Mouse (Mus musculus): ENCODE measurements at regions not wholly inside any gene's neighbourhood (a gene's known extent, or its start where the extent isn't known, plus 50 kb on each side); places are given as distances from the start of the nearest gene placed in this dataset.
A peak's percentile ranks its signal among the peaks of the same experiment; 100 is the strongest.

- peak; percentile 7 to 72 for DNase-seq (ENCODE audit: low spot score in 2 of 2)
Measured at GRCm38 (mm10) chr3:20590143-20590542, 223.2 kb upstream of the Agtr1b start.

GRCm38 (mm10) chr3:20551563-20551962 lies 184.6 kb upstream of the Agtr1b start:
- peak in 1 of 2 experiments; percentile 27 for DNase-seq (ENCODE audit: low spot score in 2 of 2)

- DNase-seq (ENCODE audit: low spot score in 2 of 2): no peak
Measured at GRCm38 (mm10) chr3:20543991-20544390, 177.0 kb upstream of the Agtr1b start.

- DNase-seq (ENCODE audit: low spot score in 2 of 2): no peak
Measured at GRCm38 (mm10) chr3:20538492-20539004, 171.6 kb upstream of the Agtr1b start.

DNA sequence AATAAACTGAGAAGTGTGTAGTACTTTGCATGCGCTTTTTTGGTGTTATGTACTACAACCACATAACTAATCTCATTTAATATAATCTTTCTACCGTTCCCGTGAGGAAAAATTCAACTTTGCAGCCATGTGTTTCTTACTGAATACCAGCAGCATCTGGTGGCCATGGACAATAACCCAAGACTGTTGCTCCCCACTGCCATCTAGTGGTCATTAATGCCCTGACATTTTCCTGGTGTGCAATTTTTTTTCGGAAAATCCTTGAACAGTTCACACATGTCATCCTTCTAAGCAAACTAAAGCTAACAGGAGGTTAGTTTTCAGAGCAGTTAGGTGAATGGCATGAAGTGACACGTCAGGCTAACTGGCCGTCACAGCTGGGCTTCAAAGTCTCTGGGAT lies 153.8 kb upstream of the Agtr1b start:
- peak in 1 of 2 experiments; percentile 14 for DNase-seq (ENCODE audit: low spot score in 2 of 2)

GRCm38 (mm10) chr3:20509192-20509591 lies 142.2 kb upstream of the Agtr1b start:
- DNase-seq (ENCODE audit: low spot score in 2 of 2): peak; percentile 47 to 88

DNA sequence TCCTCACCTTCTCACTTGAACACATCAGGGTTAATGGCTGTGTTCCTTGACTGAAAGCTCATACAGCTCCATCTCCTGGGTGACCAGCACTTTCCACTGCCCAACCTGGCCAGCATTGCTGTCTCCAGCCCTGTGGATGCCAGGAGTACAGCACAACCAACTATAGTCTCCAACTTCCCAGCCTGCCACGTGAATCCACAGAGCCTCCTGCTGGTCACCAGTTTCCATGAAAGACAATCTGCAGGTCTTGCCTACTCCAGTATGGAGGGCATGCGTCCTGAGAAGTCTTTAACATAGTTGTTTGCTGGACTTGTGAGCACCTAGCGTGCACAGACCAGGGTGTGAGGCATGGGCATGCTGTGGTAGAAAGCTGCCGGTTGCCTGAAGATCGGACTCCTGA lies 138.6 kb upstream of the Agtr1b start:
- DNase-seq (ENCODE audit: low spot score in 2 of 2): no peak
